ENCODE assay signal across 23 mouse cellular contexts in genomic region chr11:40620036-40620435, GRCm38 (mm10).
"Had no signal": no experiment of that assay in that cellular context is flagged by ENCODE, and none has a peak within 500 bp of the region (broad histone marks: within the 10 kb centered on the region; RNA-seq: fewer than 3 reads in every experiment).

No protein-coding gene starts in this region.

- DNase-seq: gastrocnemius, adult 2 months; gastrocnemius, postnatal 10 days; gastrocnemius, postnatal 25 days; heart, adult 18-20 months; heart, postnatal 10 days; heart, postnatal 4 days; kidney, adult 18-20 months; kidney, adult 8-10 months; kidney, postnatal 10 days; kidney, postnatal 25 days; kidney, postnatal 4 days; left cerebral cortex, postnatal 4 days had no signal

- H3K4me2 ChIP-seq: heart, embryonic 12.5 days; hindbrain, embryonic 13.5 days; hindbrain, embryonic 15.5 days; intestine, embryonic 15.5 days; limb, embryonic 13.5 days; limb, embryonic 15.5 days had no signal

- H3K27me3 ChIP-seq: heart, embryonic 12.5 days; hindbrain, embryonic 13.5 days; hindbrain, embryonic 15.5 days; intestine, embryonic 15.5 days; limb, embryonic 15.5 days had no signal

- H3K4me3 ChIP-seq: gastrocnemius, adult 2 months; heart, embryonic 10.5 days; heart, embryonic 12.5 days; hindbrain, embryonic 13.5 days; hindbrain, embryonic 15.5 days; intestine, embryonic 15.5 days; layer of hippocampus, adult 2 months; left cerebral cortex, adult 2 months; limb, embryonic 13.5 days; limb, embryonic 15.5 days had no signal

- H3K27ac ChIP-seq: gastrocnemius, adult 2 months; heart, embryonic 10.5 days; hindbrain, embryonic 13.5 days; hindbrain, embryonic 15.5 days; intestine, embryonic 15.5 days; layer of hippocampus, adult 2 months; left cerebral cortex, adult 2 months; limb, embryonic 13.5 days; limb, embryonic 15.5 days had no signal

- ATAC-seq: inflammation-experienced regulatory T-cells, adult 6 months; intestine, embryonic 15.5 days; intestine, postnatal 0 days had no signal

- H3K9ac ChIP-seq: heart, embryonic 12.5 days; hindbrain, embryonic 13.5 days; hindbrain, embryonic 15.5 days; intestine, embryonic 15.5 days; limb, embryonic 13.5 days; limb, embryonic 15.5 days had no signal

- H3K36me3 ChIP-seq: heart, embryonic 10.5 days; heart, embryonic 12.5 days; hindbrain, embryonic 13.5 days; hindbrain, embryonic 15.5 days; intestine, embryonic 15.5 days; limb, embryonic 13.5 days; limb, embryonic 15.5 days had no signal

- H3K4me1 ChIP-seq: heart, embryonic 10.5 days; heart, embryonic 12.5 days; intestine, embryonic 15.5 days; limb, embryonic 15.5 days had no signal

- H3K9me3 ChIP-seq: heart, embryonic 10.5 days; heart, embryonic 12.5 days; hindbrain, embryonic 13.5 days; hindbrain, embryonic 15.5 days; intestine, embryonic 15.5 days; limb, embryonic 13.5 days; limb, embryonic 15.5 days had no signal
